In genomic region chr7:113742644-113743043, GRCm38 (mm10) we compare ENCODE assay signal across 20 mouse cellular contexts. TPM values are rescaled to one million over a fixed set of nuclear protein-coding genes. Genes with fewer than 3 reads are reported as not detected.
DNase-seq lines count a peak whose midpoint lies in the region; TF ChIP-seq lines count a peak whose summit lies in the region.
"Had no signal": no experiment of that assay in that cellular context is flagged by ENCODE, and none has a peak within 500 bp of the region (broad histone marks: within the 10 kb centered on the region; RNA-seq: fewer than 3 reads in every experiment).

No protein-coding gene starts in this region.

- no peak for TF ChIP-seq POLR2A in brain, embryonic 14.5 days (IDR thresholded peaks at IDR 0.05; ENCODE audit: borderline replicate concordance, extremely low read depth, insufficient read depth, insufficient read length, poor library complexity, severe bottlenecking)

- no peak overlapping the region for H3K27ac ChIP-seq in left cerebral cortex, adult 2 months
- H3K27ac ChIP-seq: forebrain, embryonic 10.5 days; limb, embryonic 15.5 days had no signal

- H3K27me3 ChIP-seq in E14TG2a.4 (ENCODE audit: insufficient read depth, low read length): 0 out of 2 replicates have a peak, but pooled peaks cover 4% of the 10 kb centered on the region
- H3K27me3 ChIP-seq: limb, embryonic 15.5 days had no signal

- no peaks in the 10 kb centered on the region for H3K9me3 ChIP-seq in E14TG2a.4 (ENCODE audit: low read length)
- H3K9me3 ChIP-seq: forebrain, embryonic 10.5 days; limb, embryonic 15.5 days had no signal

- H3K36me3 ChIP-seq in E14TG2a.4 (ENCODE audit: insufficient read depth, low read length): no peaks in the 10 kb centered on the region
- H3K36me3 ChIP-seq: forebrain, embryonic 10.5 days; limb, embryonic 15.5 days; midbrain, embryonic 10.5 days had no signal

- DNase-seq in left cerebral cortex, adult 2 months (ENCODE audit: extremely low spot score in 1 of 2, low spot score in 2 of 2): no peak
- no peak for DNase-seq in left cerebral cortex, postnatal 4 days
- peak; percentile 2 for DNase-seq in 416B (ENCODE audit: low read depth)
- DNase-seq in brain, embryonic 14.5 days (ENCODE audit: low read depth): no peak
- DNase-seq in urinary bladder, postnatal 36 days (ENCODE audit: low spot score in 2 of 2): no peak
- DNase-seq in spleen, postnatal 4 days (ENCODE audit: low spot score in 2 of 2): no peak
- DNase-seq: adrenal gland, postnatal 14 days; cerebellum, adult 11-12 months; cerebellum, postnatal 36 days; forebrain, postnatal 0 days; heart, postnatal 10 days; kidney, adult 9 months; kidney, postnatal 4 days; lung, adult 2 months; lung, postnatal 4 days; right cerebral cortex, postnatal 25 days had no signal

- peak; percentile 6; the same call in 1 of the 2 replicates for TF ChIP-seq CTCF in left cerebral cortex, adult 2 months (IDR thresholded peaks at IDR 0.05)
- peak; percentile 68 for TF ChIP-seq CTCF in E14TG2a.4 (conservative IDR thresholded peaks at IDR 0.05; ENCODE audit: low read length)
- TF ChIP-seq CTCF in brain, embryonic 14.5 days (IDR thresholded peaks at IDR 0.05; ENCODE audit: borderline replicate concordance, extremely low read depth, insufficient read depth, insufficient read length): peak; percentile 4; the same call in 1 of the 2 replicates

- H3K4me3 ChIP-seq in left cerebral cortex, adult 2 months: no peak overlapping the region
- H3K4me3 ChIP-seq in E14TG2a.4 (replicated peaks; ENCODE audit: low read length): no peak overlapping the region
- H3K4me3 ChIP-seq: forebrain, embryonic 10.5 days; limb, embryonic 15.5 days; midbrain, embryonic 10.5 days had no signal

- H3K4me1 ChIP-seq in E14TG2a.4 (replicated peaks; ENCODE audit: low read depth, low read length): no peaks in the 10 kb centered on the region; the same call in 1 of the 2 replicates
- H3K4me1 ChIP-seq: limb, embryonic 15.5 days had no signal

- intact Hi-C loops in left cerebral cortex, adult 2 months (cut with DNase I): no loop called here
- intact Hi-C loops in left cerebral cortex, postnatal 4 days (cut with DNase I): no loop called here

RNA-seq across cellular contexts. Expression of gene Spon1, which starts 23.2 kb away (rescaled TPM):
- total RNA-seq in left cerebral cortex, adult 2 months (2021): 10 to 100 TPM; 36.9 to 37.1 TPM
- 10 to 100 TPM; 35.7 to 38.3 TPM for total RNA-seq in left cerebral cortex, postnatal 4 days (2021)
- polyA plus RNA-seq in brain, embryonic 14.5 days (2012; rRNA removed): 17.4 and 43.4 TPM in 2 replicates

Comparison
In these comparisons a context has a peak if more than half of its experiments do, and no peak if none do; other contexts are left out.
1. CTCF ChIP-seq: peak in every context shown above with its lines; median percentile 68 in E14TG2a.4; 6 in left cerebral cortex, adult 2 months; 4 in brain, embryonic 14.5 days.